Mouse (Mus musculus): ENCODE results near the gene 4930402F06Rik.
A peak's percentile ranks its signal among the peaks of the same experiment; 100 is the strongest.

The 4930402F06Rik gene

GRCm38 (mm10) chr2:35397096-35397495 is at the start of gene 4930402F06Rik:
Gene 4930402F06Rik (minus strand): TSS chr2:35397175.
- DNase-seq (ENCODE audit: low spot score in 2 of 2): no peak

GRCm38 (mm10) chr2:35446300-35446699 is 49.3 kb upstream of the 4930402F06Rik start:
- no peak for DNase-seq (ENCODE audit: low spot score in 2 of 2)

GRCm38 (mm10) chr2:35445610-35446009 is 48.6 kb upstream of the 4930402F06Rik start:
- DNase-seq (ENCODE audit: low spot score in 2 of 2): peak in 1 of 2 experiments; percentile 69

GRCm38 (mm10) chr2:35444764-35445262 is 47.8 kb upstream of the 4930402F06Rik start:
- DNase-seq (ENCODE audit: low spot score in 2 of 2): no peak

DNA sequence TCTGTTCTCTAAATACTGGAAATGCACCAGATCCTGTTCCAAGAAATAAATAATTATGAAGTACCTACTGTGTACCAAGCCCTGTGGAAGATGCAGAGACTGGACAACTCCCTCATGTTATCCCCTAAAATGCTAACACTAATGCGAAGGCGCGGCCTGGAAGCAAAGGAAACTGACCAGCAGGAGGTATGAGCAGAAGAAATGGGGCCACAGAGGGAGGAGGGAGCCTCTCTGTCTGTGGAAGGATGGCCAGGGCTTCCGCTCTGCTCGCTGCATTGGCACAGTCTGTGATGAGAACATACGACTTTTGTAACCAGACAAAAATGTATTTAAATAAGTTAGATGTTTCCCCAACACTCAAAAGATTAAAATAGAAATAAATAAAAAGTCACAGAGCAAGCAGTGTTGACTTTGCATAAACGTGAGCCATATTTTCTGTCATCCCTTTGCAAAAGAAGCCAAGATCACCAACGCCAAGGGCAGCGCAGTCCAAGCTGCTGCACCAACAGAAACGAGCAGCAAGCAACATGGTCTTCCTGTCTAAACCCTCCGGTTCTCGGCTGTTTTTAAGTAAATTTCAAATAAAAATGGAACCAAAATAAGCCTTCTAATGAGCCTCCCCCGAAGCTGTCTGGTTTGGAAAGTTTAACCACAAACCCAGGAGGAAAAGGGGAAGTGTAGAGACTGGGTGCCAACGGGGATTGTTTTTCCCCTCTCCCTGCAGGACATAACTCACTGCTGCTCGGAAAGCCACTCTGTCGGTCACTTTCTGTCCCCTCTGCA is 47.2 kb upstream of the 4930402F06Rik start:
- DNase-seq (ENCODE audit: low spot score in 2 of 2): no peak

DNA sequence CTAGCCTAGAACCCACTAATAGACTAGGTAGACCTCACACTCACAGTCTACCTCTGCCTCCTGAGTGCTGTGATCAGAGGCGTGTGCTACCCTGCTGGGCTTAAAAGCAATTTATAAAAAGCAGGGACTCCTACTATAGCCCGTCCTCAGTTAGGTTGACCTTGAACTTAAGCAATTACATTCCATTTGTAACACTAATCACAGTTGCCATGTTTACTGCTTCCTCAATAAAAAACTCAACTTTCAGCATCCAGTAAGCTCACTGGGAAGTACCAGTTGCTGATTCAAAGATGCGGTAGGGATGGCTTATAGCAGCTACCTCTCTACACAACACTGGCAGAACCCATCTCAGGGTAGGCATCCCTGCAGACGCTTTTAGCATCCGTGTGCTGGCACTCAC is 46.4 kb upstream of the 4930402F06Rik start:
- DNase-seq (ENCODE audit: low spot score in 2 of 2): no peak

GRCm38 (mm10) chr2:35442079-35442478 is 45.1 kb upstream of the 4930402F06Rik start:
- no peak for DNase-seq (ENCODE audit: low spot score in 2 of 2)

DNA sequence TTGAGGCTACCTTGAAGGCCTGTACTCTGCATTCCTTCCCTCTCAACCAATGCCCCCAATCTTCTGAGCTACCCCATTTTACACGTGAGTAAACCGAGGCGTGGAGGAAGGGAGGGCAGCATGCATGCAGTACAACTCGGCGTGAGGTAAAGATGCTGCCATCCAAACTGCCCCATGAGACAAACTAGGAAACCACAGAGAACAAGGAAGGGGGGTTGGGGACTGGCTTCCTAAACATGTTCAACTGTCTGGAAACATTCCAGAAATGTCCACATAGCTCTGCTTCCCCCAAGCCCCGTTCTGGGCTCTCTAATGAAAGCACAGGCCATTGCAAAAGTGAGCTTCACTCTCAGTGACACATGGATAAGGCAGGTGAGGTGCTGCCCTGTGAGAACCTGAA is 44.4 kb upstream of the 4930402F06Rik start:
- DNase-seq (ENCODE audit: low spot score in 2 of 2): no peak

DNA sequence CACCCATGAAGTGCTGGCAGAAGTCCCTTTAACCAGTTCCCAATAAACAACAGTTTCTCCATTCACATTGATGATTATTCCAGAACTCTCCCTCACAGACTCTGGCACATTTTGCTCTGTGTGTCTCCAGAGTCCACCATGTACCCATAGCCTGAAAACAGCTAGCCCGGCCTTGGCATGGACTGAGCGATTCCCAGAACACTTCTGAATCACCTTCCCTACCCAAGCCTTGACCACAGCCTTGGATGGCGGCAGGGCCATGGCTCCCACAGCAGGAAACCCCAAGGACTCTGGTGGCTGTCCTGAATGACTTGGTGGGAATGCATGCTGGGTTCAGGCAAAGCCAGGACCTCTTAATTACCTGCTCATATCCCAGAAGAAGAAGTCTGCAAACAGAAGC is 43.5 kb upstream of the 4930402F06Rik start:
- no peak for DNase-seq (ENCODE audit: low spot score in 2 of 2)

DNA sequence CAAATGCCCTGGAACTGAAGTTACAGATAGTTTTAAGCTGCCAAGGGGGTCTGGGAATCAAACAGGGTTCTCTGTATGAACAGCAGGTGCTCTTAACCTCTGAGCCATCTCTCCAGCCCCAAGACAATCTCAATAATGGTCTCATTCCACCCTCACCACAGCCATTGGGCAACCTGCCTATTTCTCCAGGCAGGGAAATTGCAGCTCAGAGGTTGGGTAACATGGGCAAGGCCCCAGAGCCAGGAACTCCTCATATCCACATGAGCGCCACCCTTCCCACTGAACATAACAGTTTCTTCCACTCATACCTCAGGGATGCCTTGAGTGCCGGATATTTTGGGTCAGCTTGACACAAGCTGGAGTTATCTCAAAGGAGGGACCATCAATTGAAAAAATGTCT is 40.8 kb upstream of the 4930402F06Rik start:
- DNase-seq (ENCODE audit: low spot score in 2 of 2): no peak

DNA sequence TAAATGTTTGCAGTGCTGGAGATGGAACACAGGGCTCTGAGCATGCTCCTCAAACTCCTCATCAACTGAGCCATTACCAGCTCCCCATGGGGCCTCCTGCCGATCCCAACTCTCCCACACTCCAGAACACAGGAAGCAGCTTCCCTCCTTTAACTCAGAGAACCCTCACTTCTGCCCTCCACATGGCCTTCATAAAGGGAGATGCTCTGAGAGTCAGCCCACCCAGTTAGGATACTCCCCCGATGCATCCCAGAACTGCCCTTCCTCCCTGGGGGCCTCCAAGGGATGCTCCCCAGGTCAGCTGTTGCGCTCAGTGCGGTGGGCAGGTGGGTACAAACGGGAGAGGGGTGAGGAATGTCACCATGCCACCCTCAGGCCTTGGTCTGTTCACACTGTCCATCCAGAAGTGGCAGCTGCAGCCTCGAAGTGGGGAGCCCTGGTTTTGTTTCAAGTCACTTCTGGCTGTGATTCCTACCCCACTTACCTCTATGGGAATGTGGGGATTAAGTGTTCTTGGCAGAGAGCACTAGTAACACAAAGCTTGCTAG is 37.7 kb upstream of the 4930402F06Rik start:
- no peak for DNase-seq (ENCODE audit: low spot score in 2 of 2)

- DNase-seq (ENCODE audit: low spot score in 2 of 2): no peak
These were observed 36.5 kb upstream of the 4930402F06Rik start for GRCm38 (mm10) chr2:35433428-35433827.

- DNase-seq (ENCODE audit: low spot score in 2 of 2): no peak
These were observed 35.5 kb upstream of the 4930402F06Rik start for GRCm38 (mm10) chr2:35432472-35432871.

DNA sequence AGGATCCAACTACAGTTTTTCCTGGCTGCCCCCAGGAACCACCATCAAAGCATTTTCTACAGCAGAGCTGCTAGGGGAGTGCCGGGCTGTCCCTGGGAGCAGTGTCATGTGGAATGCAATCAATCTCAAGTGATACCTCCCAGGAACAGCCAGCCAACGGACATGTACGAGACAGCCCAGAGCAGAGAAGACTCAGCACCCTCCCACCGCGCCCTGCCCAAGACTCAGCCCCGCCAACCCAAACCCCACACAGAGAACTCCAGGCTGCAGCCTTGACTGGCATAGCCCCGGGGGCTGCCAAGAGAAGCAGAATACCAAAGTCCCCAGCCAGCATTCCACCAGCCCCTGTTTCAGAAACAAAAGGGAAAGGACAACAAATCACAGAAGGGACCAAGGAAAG is 35.0 kb upstream of the 4930402F06Rik start:
- DNase-seq (ENCODE audit: low spot score in 2 of 2): no peak

- no peak for DNase-seq (ENCODE audit: low spot score in 2 of 2)
These were observed 33.8 kb upstream of the 4930402F06Rik start for GRCm38 (mm10) chr2:35430806-35431205.

DNA sequence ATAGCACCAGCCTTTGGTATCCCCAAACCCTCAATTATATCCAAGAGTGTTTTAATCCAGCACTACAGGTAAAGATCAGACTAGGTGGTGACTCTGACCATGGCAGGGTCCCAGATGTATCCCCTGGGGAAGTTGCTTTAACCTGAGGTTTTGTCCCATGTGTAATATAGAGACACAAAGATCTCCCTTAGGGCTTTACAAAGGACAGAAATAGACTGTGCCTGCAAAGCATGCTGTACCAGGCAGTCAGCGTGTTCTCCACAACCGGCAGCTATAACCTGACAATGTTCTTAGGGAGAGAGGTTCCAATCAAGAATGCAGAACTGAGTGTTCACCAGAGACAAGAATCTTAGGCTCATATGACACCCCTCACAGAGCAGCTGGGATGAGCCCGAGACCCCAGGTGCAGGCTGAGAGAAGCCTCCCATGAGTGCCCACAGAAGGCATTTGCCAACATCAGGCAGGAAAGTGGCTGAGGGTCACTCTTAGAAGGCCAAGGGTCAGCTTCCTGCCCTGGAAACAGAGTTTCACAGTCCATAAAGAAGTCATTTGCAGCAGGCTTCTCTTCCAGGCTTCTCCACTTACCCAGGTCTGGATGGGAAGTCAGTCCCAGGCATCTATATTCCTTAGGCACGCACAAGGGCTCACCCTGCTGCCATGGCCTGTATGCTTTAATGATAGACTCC is 31.8 kb upstream of the 4930402F06Rik start:
- DNase-seq (ENCODE audit: low spot score in 2 of 2): no peak

- no peak for DNase-seq (ENCODE audit: low spot score in 2 of 2)
These were observed 30.6 kb upstream of the 4930402F06Rik start for GRCm38 (mm10) chr2:35427559-35427958.

DNA sequence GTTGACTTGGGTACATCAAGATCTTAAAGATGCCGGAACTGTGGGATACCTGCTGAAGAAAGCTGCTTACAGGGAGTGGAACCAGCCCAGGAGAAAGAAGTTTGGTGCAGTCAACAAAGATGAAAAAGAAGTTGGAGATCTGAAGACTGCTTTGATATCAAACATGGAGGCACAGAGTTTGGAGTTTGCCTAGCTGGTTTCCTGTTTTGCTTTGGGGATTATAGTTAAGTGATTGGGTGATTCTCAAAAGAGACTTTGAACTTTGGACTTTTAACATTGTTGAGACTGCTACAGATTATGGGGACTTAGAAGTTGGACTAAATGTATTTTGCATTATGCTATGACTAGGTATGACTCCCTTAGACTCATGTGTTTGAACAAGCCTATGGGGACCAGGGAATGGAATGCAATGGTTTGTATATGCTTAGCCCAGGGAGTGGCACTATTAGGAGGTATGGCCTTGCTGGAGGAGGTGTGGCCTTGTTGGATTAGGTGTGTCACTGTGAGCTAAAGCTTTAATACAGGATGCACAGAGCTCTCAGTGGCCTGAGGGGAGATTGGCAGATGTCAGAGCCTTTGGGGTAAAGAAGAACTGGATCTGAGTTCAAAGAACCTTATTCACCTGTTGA is 26.9 kb upstream of the 4930402F06Rik start:
- DNase-seq (ENCODE audit: low spot score in 2 of 2): no peak

DNA sequence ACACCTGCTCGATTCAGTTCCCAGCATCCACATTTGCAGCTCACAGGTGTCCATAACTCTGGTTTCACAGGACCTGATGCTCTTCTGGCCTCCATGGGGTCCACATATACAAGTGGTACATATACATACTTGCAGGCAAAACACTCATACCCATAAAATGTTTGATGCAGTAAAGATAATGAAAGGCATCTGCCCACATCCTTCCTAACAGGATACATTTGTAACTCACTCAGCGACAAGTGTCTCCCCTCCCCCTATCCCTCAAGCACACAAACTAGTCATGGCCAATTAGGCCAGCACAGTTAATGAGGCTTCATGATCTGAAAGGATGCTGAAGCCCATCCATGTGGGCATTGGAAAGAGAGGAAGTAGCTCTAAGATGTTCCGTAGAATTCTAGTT is 25.4 kb upstream of the 4930402F06Rik start:
- no peak for DNase-seq (ENCODE audit: low spot score in 2 of 2)

GRCm38 (mm10) chr2:35420681-35421080 is 23.7 kb upstream of the 4930402F06Rik start:
- no peak for DNase-seq (ENCODE audit: low spot score in 2 of 2)

DNA sequence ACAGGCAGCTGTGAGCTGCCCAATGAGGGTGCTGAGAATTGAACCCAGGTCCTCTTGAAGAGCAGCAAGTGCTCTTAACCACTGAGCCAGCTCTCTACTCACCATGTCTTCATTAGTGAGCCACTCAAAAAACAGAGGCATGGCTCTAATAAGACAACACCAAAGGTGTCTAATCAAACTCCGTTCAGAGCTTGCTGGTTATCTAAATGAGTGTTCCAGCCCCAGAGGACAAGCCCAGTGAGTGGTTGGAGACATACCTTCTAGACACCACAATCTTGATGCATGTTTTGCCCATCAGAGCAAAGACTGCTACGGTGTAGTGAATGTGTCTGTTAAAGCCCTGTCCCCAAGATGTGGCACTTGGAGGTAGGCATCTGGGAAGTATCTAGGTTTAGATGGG is 22.7 kb upstream of the 4930402F06Rik start:
- DNase-seq (ENCODE audit: low spot score in 2 of 2): no peak

DNA sequence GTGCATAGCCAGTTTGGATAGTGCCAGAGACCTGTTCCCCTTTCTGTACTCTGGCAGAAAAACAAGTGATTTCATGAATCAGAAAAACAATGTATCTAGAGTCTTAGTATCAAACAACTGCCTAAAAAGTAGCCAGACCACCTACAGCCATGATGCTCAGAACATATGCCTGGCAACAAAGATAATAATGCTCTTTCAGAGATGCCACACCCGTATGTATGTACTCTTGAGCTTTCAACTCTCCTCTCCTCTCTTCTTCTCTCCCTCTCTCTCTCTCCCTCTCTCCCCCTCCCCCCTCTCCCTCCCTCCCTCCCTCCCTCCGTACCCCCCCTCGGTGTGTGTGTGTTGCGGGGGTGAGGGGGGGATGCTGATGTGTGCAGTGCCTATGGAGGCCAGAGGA is 22.3 kb upstream of the 4930402F06Rik start:
- no peak for DNase-seq (ENCODE audit: low spot score in 2 of 2)

Measured in urinary bladder, adult 18-20 months (tissue).